Mouse (Mus musculus) MEL (cell line): Measurements from ENCODE around the gene Rtn4rl1. TPM values are rescaled to one million over a fixed set of nuclear protein-coding genes. Genes with fewer than 3 reads are reported as not detected.
"Not testable (repeated sequence)": the region's sequence is repeated elsewhere in the genome, so short reads cannot be mapped to it uniquely, and the experiment has no call there.

Experiments used
- DNase-seq: peaks from one replicate; pipeline ENCODE4 v3.0.0; 2011; ENCODE audit warnings: low read depth, low spot score
- H3K27ac ChIP-seq: 2 replicates; pipeline ENCODE4 v1.5.1; 2012; ENCODE audit warnings: low read depth, mild to moderate bottlenecking, control low read depth, low read length, moderate library complexity; ENCODE audit not compliant: control insufficient read depth
- H3K27me3 ChIP-seq, 2 experiments: fragments of 150-350 bp in 1 of 2; sonication (generic) in 1 of 2; 2 replicates each; pipeline ENCODE4 v1.6.1; 2012; ENCODE audit warnings: low read length in 2 of 2, mild to moderate bottlenecking in 2 of 2, improper control_type of control experiment in 1 of 2, moderate library complexity in 1 of 2; ENCODE audit not compliant: insufficient read depth in 2 of 2, control insufficient read depth in 1 of 2
- H3K36me3 ChIP-seq, 2 experiments: 2 replicates each; pipeline ENCODE4 v1.6.1; 2012 to 2014; ENCODE audit warnings: low read length in 2 of 2, improper control_type of control experiment in 1 of 2, inconsistent platforms in 1 of 2, mild to moderate bottlenecking in 1 of 2; ENCODE audit not compliant: insufficient read depth in 2 of 2, control insufficient read depth in 1 of 2
- H3K4me1 ChIP-seq, 2 experiments: fragments of 150-350 bp in 1 of 2; sonication (generic) in 1 of 2; 2 replicates each; pipeline ENCODE4 v1.6.1; 2012; ENCODE audit warnings: low read length in 2 of 2, improper control_type of control experiment in 1 of 2, mild to moderate bottlenecking in 1 of 2; ENCODE audit not compliant: insufficient read depth in 2 of 2, control insufficient read depth in 1 of 2
- H3K4me3 ChIP-seq, 2 experiments: fragments of 150-350 bp in 1 of 2; sonication (generic) in 1 of 2; 2 replicates each; pipeline ENCODE4 v1.5.1; 2012; ENCODE audit warnings: low read depth in 2 of 2, low read length in 2 of 2, mild to moderate bottlenecking in 2 of 2, moderate library complexity in 2 of 2, control low read depth in 1 of 2, improper control_type of control experiment in 1 of 2; ENCODE audit not compliant: control insufficient read depth in 1 of 2, insufficient read depth in 1 of 2
- H3K79me2 ChIP-seq: 2 replicates; pipeline ENCODE4 v1.6.1; 2012; ENCODE audit warnings: mild to moderate bottlenecking, low read length, moderate library complexity; ENCODE audit not compliant: control insufficient read depth, poor library complexity, insufficient read depth
- H3K9ac ChIP-seq: 2 replicates; pipeline ENCODE4 v1.6.1; 2012; ENCODE audit warnings: low read depth, mild to moderate bottlenecking, control low read depth, low read length, moderate library complexity; ENCODE audit not compliant: control insufficient read depth, poor library complexity, severe bottlenecking
- H3K9me3 ChIP-seq: fragments of 150-350 bp; sonication (generic); replicated peaks from 2 replicates; pipeline ENCODE4 v1.6.1; 2012; ENCODE audit warnings: mild to moderate bottlenecking, low read length, improper control_type of control experiment, moderate library complexity; ENCODE audit not compliant: insufficient read depth
- E2F4 ChIP-seq: IDR thresholded peaks from 2 replicates; pipeline ENCODE4 v1.6.1; 2011; ENCODE audit warnings: low read depth, low read length, improper control_type of control experiment, borderline replicate concordance
- KAT2A ChIP-seq: conservative IDR thresholded peaks from 2 replicates; pipeline ENCODE4 v1.6.1; 2012; ENCODE audit warnings: low read depth, low read length, improper control_type of control experiment, inconsistent platforms
- MEF2A ChIP-seq: IDR thresholded peaks from 2 replicates; pipeline ENCODE4 v1.6.1; 2014; ENCODE audit warnings: low read depth, mild to moderate bottlenecking, inconsistent platforms, low read length, improper control_type of control experiment; ENCODE audit not compliant: poor library complexity, insufficient replicate concordance, severe bottlenecking; ENCODE audit errors: extremely low read depth
- RAD21 ChIP-seq: IDR thresholded peaks from 2 replicates; pipeline ENCODE4 v1.6.1; 2011; ENCODE audit warnings: mild to moderate bottlenecking, low read depth, low read length, improper control_type of control experiment
- SMC3 ChIP-seq: IDR thresholded peaks from 2 replicates; pipeline ENCODE4 v1.6.1; 2011; ENCODE audit warnings: low read depth, low read length, improper control_type of control experiment
- ZC3H11A ChIP-seq: IDR thresholded peaks from 2 replicates; pipeline ENCODE4 v1.6.1; 2012; ENCODE audit warnings: low read depth, mild to moderate bottlenecking, inconsistent platforms, low read length, improper control_type of control experiment
- ZKSCAN1 ChIP-seq: IDR thresholded peaks from 2 replicates; pipeline ENCODE4 v1.6.1; 2012; ENCODE audit warnings: low read depth, mild to moderate bottlenecking, inconsistent platforms, low read length, improper control_type of control experiment, moderate library complexity
- ZNF384 ChIP-seq: IDR thresholded peaks from 2 replicates; pipeline ENCODE4 v1.6.1; 2012; ENCODE audit warnings: low read depth, mild to moderate bottlenecking, inconsistent platforms, low read length, improper control_type of control experiment
- polyA plus RNA-seq, 2 experiments: library from polyadenylated mRNA; stranded (reverse) in 1 of 2; unstranded in 1 of 2; fragments of >175 nt in 1 of 2; fragments of >200 nt in 1 of 2; gene quantifications; 2 replicates each; pipeline versions ENCODE4 v1.2.1 to v1.2.4; 2012; ENCODE audit warnings: low replicate concordance in 2 of 2, low read depth in 1 of 2; ENCODE audit not compliant: insufficient read length in 2 of 2, insufficient read depth in 1 of 2, missing spikeins in 1 of 2
- total RNA-seq: library from RNA; depleted of rRNA; stranded (reverse); fragments of 300-350 nt; gene quantifications from 2 replicates; pipeline ENCODE4 v1.2.3, GENCODE M21; 2012

Rtn4rl1 gene
- total and polyA plus RNA-seq, 3 experiments, result 0.35 to 2.6 TPM; not detected in 1

DNA sequence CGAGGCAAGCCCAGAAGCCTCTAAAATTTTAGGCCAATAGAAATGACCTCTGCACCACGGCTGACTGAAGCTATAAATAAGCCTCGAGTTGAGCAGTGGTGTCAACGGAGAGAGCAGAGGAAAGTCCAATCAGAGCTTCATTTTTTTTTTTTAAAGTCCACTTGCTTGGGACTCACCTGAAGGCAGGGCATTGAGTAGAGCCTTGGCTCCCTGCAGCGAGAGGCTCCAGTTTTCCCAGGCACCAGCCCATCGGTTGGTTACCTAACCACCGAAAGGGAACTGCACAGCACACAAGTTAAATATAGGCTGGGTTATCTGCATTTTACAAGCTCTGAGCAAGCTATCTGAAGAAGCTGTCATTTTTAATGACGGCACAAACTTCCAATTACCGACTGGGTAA, 101.3 kb downstream of the Rtn4rl1 start (continued):
- TF ChIP-seq ZC3H11A, result 0 out of 2 replicates have a peak, but pooled peaks have one; percentile 25
- TF ChIP-seq KAT2A, result 0 out of 2 replicates have a peak, but pooled peaks have one; percentile 23

DNA sequence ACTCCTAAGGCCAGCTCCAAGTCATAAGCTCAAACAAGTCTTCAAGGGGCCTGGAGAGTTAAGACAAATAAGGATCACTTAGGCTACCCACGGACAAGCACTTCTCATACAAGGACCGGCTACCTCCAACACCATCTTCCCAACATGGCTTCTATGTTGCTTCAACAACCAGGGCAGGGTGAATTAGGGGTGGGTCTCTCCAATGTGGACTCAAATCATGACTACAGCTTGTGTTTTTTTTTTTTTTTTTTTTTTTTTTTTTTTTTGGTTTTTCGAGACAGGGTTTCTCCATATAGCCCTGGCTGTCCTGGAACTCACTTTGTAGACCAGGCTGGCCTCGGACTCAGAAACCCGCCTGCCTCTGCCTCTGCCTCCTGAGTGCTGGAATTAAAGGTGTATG, 102.0 kb downstream of the Rtn4rl1 start:
- H3K9me3 ChIP-seq, H3K9ac ChIP-seq, DNase-seq, H3K79me2 ChIP-seq, H3K27me3 ChIP-seq: not testable (repeated sequence)
- peak; percentile 86 for TF ChIP-seq ZNF384
- H3K4me3 ChIP-seq, result peak overlapping the region in 1 of 2 experiments; percentile 37; a peak in 2 of 4 replicates
- 0 out of 2 replicates have a peak overlapping the region, but pooled peaks have one; percentile 0 for H3K27ac ChIP-seq
- peaks cover 10 to 20% of the 10 kb centered on the region in 2 experiments for H3K4me1 ChIP-seq
- H3K36me3 ChIP-seq, result peaks cover 2 to 12% of the 10 kb centered on the region in 2 experiments

DNA sequence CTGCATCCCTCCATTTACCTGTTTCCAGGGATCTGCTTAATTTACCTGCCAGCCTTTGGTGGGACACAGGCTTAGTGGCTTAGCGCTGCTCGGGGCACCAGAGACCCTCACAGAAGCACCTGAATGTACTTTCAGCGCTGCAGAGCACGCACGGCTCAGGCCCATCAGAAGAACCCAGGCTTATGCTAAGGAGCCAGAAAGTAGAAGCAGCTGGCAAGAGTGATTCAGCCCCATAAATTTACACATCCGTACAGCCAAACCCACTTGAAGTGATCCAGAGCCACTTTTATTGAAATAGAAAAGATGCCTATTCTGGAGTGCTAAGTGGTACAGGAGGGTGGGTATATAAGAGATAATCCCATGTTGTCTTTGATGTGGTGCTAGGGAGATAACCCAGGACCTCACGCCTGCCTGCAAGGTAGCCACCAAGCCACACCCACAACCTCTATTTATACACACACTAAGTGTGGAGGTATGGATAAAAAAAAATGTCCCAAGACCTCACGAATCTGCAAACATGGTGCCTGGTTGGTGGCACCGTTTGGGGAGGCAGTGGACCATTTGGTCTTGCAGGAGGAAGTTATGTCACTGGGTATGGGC, 102.9 kb downstream of the Rtn4rl1 start:
- peaks cover 7 to 17% of the 10 kb centered on the region in 2 experiments for H3K36me3 ChIP-seq
- no peak for TF ChIP-seq RAD21
- no peak for TF ChIP-seq ZKSCAN1
- TF ChIP-seq E2F4, result no peak
- no peak for TF ChIP-seq SMC3
- H3K79me2 ChIP-seq, result no peaks in the 10 kb centered on the region
- peaks cover 10 to 26% of the 10 kb centered on the region in 2 experiments for H3K4me1 ChIP-seq
- no peak for DNase-seq
- H3K4me3 ChIP-seq, result no peak overlapping the region
- H3K9ac ChIP-seq, result no peak overlapping the region
- H3K27me3 ChIP-seq, result no peaks in the 10 kb centered on the region
- H3K27ac ChIP-seq, result no peak overlapping the region
- H3K9me3 ChIP-seq, result no peaks in the 10 kb centered on the region

DNA sequence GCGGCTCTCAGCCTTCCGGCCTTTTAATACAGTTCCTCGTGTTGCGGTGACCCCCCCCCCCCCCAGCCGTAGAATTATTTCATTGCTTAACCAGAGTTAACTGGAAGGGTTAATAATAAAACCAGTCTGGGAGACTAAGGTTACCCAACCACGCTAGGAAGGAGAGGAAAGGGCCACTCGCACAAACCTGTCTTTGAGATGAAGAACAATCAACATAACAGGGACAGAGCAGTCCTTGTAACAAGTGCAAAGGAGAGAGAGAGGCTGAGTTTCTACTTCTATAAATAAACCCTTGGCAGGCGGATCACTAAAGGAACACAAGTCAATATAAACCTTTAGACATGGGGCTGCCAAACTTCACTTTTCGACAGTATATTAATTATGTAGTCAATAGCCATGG, 104.0 kb downstream of the Rtn4rl1 start:
- no peak for DNase-seq
- Histone ChIP-seq H3K4me3 (no peak overlapping the region), H3K9me3 (no peaks in the 10 kb centered on the region), H3K27ac (no peak overlapping the region), H3K79me2 (no peaks in the 10 kb centered on the region), H3K9ac (no peak overlapping the region)
- TF ChIP-seq MEF2A, result no peak
- TF ChIP-seq, all 39 proteins: peak for 0
- Histone ChIP-seq H3K36me3 (peaks cover 12 to 17% of the 10 kb centered on the region in 2 experiments), H3K27me3 (no peaks in the 10 kb centered on the region), H3K4me1 (peaks cover 10 to 26% of the 10 kb centered on the region in 2 experiments)
